Mouse (Mus musculus) hindbrain, embryonic 16.5 days (tissue): ENCODE measurements around the gene Slc39a8. TPM values are rescaled to one million over a fixed set of nuclear protein-coding genes. Genes with fewer than 3 reads are reported as not detected.

Experiments used
- ATAC-seq: fragments of 200-750 bp; cut with Nextera tagmentation; 2 replicates; pipeline ENCODE4 v1.8.0; 2017; ENCODE audit warnings: moderate TSS enrichment, moderate library complexity
- H3K27ac ChIP-seq: fragments of 300-500 bp; sonication (generic); 2 replicates; pipeline ENCODE4 v1.5.1; 2014; ENCODE audit warnings: low read depth, mild to moderate bottlenecking, control low read depth, low read length, moderate library complexity
- H3K27me3 ChIP-seq: fragments of 300-500 bp; sonication (generic); replicated peaks from 2 replicates; pipeline ENCODE4 v1.6.1; 2014; ENCODE audit warnings: low read length; ENCODE audit not compliant: control insufficient read depth, insufficient read depth
- H3K36me3 ChIP-seq: fragments of 300-500 bp; sonication (generic); 2 replicates; pipeline ENCODE4 v1.6.1; 2014; ENCODE audit warnings: mild to moderate bottlenecking, low read length, moderate library complexity, mixed read lengths; ENCODE audit not compliant: control insufficient read depth, insufficient read depth
- H3K4me1 ChIP-seq: fragments of 300-500 bp; sonication (generic); 2 replicates; pipeline ENCODE4 v1.6.1; 2014; ENCODE audit warnings: low read depth, low read length; ENCODE audit not compliant: control insufficient read depth, insufficient read depth
- H3K4me2 ChIP-seq: fragments of 300-500 bp; sonication (generic); 2 replicates; pipeline ENCODE4 v1.6.1; 2014; ENCODE audit warnings: mild to moderate bottlenecking, low read length, control low read depth, moderate library complexity
- H3K4me3 ChIP-seq: fragments of 300-500 bp; sonication (generic); 2 replicates; pipeline ENCODE4 v1.5.1; 2014; ENCODE audit warnings: mild to moderate bottlenecking, low read length, control low read depth, moderate library complexity
- H3K9ac ChIP-seq: fragments of 300-500 bp; sonication (generic); 2 replicates; pipeline ENCODE4 v1.6.1; 2014; ENCODE audit warnings: low read depth, mild to moderate bottlenecking, control low read depth, low read length, moderate library complexity
- H3K9me3 ChIP-seq: fragments of 300-500 bp; sonication (generic); 2 replicates; pipeline ENCODE4 v1.6.1; 2014; ENCODE audit warnings: mild to moderate bottlenecking, low read length, moderate library complexity; ENCODE audit not compliant: control insufficient read depth
- WGBS: fragments of 180-500 bp; shearing (Covaris S2); extraction: QIAGEN DNeasy Blood & Tissue Kit; methylation state at CpG from one replicate; pipeline ENCODE4 v1.1.7; 2014; 5-methylcytosine and 5-hydroxymethylcytosine counted together
- polyA plus RNA-seq: library from polyadenylated mRNA; unstranded; fragments of >200 nt; fragmentation: Nextera tagmentation; extraction: Ambion mirVana; gene quantifications from 2 replicates; pipeline ENCODE4 v1.2.1, GENCODE M21; 2015

Slc39a8 gene
- polyA plus RNA-seq, 1 experiment from 2014 or later: 11.2 TPM

DNA sequence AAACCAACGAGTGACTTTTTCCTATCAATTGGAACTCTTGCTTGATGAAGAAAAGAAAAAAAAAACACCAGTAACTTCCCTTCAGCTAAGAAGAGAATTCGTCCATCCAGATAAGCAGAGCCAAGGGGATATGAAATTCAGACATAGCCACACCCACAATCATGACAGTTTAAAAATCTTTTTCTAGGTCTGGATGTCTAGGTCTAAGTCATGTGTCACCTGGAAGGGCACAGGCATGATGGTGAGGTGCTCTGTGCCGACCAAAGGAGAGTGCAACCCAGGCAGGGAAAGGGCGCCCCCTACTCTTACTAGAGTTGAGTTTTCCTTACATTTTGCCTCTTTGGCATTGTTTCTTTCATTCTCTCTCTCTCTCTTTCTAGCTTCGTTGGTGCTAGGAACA, 18.1 kb downstream of the Slc39a8 start:
- 72% methylated on average over 5 of the region's 5 CpGs for WGBS
- Histone ChIP-seq H3K27me3 (no peaks in the 10 kb centered on the region), H3K9ac (no peak overlapping the region), H3K4me3 (no peak overlapping the region), H3K27ac (no peak overlapping the region), H3K4me2 (no peak overlapping the region), H3K4me1 (no peaks in the 10 kb centered on the region), H3K36me3 (no peaks in the 10 kb centered on the region), H3K9me3 (no peaks in the 10 kb centered on the region)
- ATAC-seq: no peak

DNA sequence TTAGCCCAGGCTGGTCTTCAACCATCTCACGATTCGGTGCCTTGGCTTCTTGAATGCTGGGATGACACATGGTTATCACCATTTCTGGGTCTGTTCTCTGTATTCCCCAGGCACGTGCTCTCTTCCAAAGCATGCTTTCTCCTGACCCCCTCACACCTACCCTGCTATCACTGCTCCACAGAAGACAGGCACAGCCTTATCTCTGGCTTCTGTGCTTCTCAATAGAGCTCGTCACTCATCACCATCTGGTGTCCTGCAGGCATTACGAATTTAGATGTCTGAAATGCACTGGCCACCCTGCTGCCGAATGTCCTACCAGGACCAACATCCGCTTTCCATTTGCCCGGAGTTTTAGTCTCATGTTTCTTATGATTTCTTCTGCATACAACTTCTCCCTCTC, 18.6 kb downstream of the Slc39a8 start:
- H3K4me1 ChIP-seq: no peaks in the 10 kb centered on the region
- no peaks in the 10 kb centered on the region for H3K9me3 ChIP-seq
- H3K4me3 ChIP-seq: no peak overlapping the region
- no peak overlapping the region for H3K9ac ChIP-seq
- ATAC-seq: no peak
- no peaks in the 10 kb centered on the region for H3K36me3 ChIP-seq
- H3K27me3 ChIP-seq: no peaks in the 10 kb centered on the region
- WGBS: 82% methylated on average over 8 of the region's 8 CpGs
- no peak overlapping the region for H3K27ac ChIP-seq
- H3K4me2 ChIP-seq: no peak overlapping the region

DNA sequence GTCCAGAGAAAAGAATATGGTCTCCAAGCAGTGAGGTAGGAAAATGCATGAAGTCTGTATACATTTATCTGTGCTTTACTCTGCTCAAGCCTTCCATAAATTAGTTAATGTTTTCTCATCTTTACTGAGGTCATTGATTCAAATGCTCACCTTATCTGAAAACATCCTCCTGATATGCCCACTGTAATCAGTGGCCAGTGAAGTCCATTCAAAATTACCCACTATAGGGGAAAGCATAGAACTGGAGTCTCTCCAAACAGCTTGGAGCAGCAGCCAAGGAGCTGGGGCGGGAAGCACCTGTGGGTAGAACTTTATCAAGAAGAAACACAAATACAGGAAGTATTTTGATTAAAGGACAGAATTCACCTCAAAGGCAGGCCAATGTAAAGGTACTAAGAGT, 19.8 kb downstream of the Slc39a8 start:
- Histone ChIP-seq H3K4me1 (no peaks in the 10 kb centered on the region), H3K27ac (no peak overlapping the region), H3K9me3 (no peaks in the 10 kb centered on the region), H3K9ac (no peak overlapping the region), H3K4me2 (no peak overlapping the region), H3K36me3 (no peaks in the 10 kb centered on the region), H3K27me3 (no peaks in the 10 kb centered on the region), H3K4me3 (no peak overlapping the region)
- 98% methylated on average over 1 of the region's 1 CpGs for WGBS
- ATAC-seq: no peak

DNA sequence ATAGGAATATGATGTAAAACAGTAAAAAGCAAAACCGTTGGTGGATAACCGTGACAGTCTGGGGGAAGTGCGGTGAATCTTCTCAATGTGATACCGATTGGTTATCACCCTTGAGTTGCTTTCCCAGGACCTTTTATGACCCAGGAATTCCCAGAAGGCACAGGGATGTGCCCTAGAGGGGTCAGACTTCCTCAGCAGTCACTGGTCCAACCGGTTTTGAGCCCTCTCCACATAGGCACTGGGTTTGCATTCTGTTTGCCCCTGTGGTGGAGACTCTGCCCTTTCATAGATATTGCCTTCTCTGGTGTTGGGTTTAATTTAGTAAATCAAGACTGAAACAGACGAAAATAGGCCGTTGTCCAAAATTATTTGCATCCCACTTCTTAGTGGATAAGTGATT, 20.8 kb downstream of the Slc39a8 start:
- ATAC-seq: no peak
- Histone ChIP-seq H3K36me3 (no peaks in the 10 kb centered on the region), H3K9ac (no peak overlapping the region), H3K9me3 (no peaks in the 10 kb centered on the region), H3K4me2 (no peak overlapping the region), H3K27me3 (no peaks in the 10 kb centered on the region), H3K4me3 (no peak overlapping the region), H3K27ac (no peak overlapping the region), H3K4me1 (no peaks in the 10 kb centered on the region)
- 71% methylated on average over 7 of the region's 7 CpGs for WGBS

DNA sequence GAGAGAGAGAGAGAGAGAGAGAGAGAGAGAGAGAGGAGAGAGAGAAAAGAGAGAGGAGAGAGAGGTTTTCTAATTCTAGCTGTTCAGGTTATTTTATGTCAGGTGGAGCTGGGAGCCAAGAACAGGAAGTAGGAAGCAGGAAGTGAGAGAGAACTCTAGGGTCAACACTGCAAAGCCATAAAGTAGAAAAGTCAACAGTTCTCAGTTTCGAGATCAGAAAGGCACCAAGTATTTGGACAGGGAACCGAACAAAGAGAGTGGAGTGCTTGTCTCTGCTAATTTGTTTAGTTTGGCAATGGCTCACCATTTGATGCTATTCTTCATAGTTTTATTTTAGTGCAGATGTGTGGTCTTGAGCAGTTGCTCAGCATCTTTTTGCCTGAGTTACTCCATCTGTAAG, 26.5 kb downstream of the Slc39a8 start:
- Histone ChIP-seq H3K9me3 (no peaks in the 10 kb centered on the region), H3K36me3 (no peaks in the 10 kb centered on the region), H3K4me2 (no peak overlapping the region), H3K4me1 (no peaks in the 10 kb centered on the region), H3K9ac (no peak overlapping the region), H3K27me3 (no peaks in the 10 kb centered on the region), H3K4me3 (no peak overlapping the region), H3K27ac (no peak overlapping the region)
- ATAC-seq: no peak
- 82% methylated on average over 2 of the region's 2 CpGs for WGBS

DNA sequence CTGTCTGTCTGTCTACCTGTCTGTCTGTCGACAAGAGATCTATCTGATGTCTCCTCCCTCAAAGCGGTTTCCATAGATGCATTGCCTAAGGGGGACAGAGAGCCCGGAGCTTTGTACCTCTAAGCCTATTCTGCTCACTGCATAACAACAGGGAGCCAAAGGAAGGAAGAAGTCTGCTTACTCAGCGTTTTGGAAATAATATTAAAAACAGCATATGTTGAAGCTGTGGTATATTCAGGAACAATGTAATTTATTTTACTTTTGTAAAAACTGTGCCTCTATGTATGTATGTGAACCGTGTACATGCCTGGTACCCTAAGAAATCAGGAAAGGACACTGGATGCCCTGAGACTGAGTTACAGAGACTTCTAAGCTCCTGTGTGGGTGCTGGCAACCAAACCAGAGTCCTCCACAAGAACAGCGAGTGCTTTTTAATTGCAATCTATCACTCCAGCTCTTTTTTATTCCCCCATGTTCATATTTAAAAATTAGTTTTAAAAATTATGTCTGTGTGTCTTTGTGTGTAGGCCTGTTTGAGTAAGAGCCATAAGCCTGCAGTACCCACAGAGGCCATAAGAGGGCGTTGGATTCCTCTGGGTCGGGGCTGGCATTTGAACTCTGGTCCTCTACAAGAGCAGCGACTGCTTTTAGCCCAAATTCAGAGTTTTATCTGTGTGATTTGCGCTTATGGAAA, 28.7 kb downstream of the Slc39a8 start:
- H3K9me3 ChIP-seq: no peaks in the 10 kb centered on the region
- ATAC-seq: no peak
- no peaks in the 10 kb centered on the region for H3K4me1 ChIP-seq
- no peaks in the 10 kb centered on the region for H3K36me3 ChIP-seq
- no peaks in the 10 kb centered on the region for H3K27me3 ChIP-seq
- H3K4me3 ChIP-seq: no peak overlapping the region
- no peak overlapping the region for H3K27ac ChIP-seq
- no peak overlapping the region for H3K9ac ChIP-seq
- no peak overlapping the region for H3K4me2 ChIP-seq
- 82% methylated on average over 10 of the region's 10 CpGs for WGBS

DNA sequence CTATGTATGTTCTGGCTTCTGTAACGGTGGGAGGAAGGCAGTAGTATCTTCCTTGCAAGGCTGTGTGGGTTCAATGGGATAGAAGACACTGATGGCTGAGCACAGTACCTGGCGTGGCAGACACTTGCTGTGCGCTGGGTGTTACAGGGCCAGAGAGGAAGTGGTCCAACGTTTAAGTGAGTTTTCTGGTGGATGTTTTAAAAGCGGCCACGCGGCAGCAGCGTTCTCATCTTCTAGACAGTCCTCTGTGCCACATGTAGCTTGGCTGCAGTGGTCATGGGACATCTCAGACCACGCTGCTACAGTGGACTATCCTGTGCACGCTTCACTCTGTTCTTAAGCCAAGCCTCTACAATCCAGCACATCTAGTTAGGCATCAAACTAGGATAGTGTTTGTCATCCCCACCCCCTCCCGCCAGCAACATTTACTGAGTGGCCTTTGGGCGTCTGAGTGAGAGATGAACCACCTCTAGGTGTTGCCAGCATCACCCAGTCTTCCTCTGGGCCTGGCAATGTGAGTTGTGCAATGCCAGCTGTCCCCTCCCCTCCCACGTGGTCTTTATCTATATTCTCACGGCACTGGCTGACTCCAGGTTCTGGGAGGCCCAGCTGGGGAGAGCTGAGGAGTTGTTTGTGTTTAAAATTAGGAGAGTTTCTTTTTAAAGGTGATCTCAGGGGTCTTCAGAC, 29.4 kb downstream of the Slc39a8 start:
- no peak overlapping the region for H3K4me3 ChIP-seq
- H3K4me1 ChIP-seq: no peaks in the 10 kb centered on the region
- no peak overlapping the region for H3K9ac ChIP-seq
- no peaks in the 10 kb centered on the region for H3K9me3 ChIP-seq
- 86% methylated on average over 14 of the region's 14 CpGs for WGBS
- H3K4me2 ChIP-seq: no peak overlapping the region
- H3K27me3 ChIP-seq: no peaks in the 10 kb centered on the region
- H3K36me3 ChIP-seq: no peaks in the 10 kb centered on the region
- no peak for ATAC-seq
- no peak overlapping the region for H3K27ac ChIP-seq

DNA sequence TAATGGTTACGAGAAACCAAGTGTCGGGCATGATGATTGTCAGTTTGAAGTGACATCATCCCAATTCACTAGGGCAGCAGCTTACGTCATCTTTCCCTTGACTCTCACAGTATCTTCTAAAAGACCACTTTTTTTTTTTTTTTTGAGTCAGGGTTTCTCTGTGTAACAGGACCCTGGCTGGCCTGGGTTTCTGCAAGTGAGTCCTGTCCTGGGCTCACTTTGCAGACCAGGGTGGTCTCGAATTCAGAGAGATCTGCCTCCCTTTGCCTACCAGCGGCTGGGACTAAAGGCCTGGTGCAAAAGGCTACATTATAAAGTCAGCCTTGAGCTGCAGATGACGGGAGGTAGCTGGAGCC, 29.9 kb downstream of the Slc39a8 start:
- Histone ChIP-seq H3K4me2 (no peak overlapping the region), H3K4me1 (no peaks in the 10 kb centered on the region), H3K4me3 (no peak overlapping the region), H3K36me3 (no peaks in the 10 kb centered on the region), H3K27ac (no peak overlapping the region), H3K27me3 (no peaks in the 10 kb centered on the region), H3K9ac (no peak overlapping the region), H3K9me3 (no peaks in the 10 kb centered on the region)
- 73% methylated on average over 6 of the region's 6 CpGs for WGBS
- ATAC-seq: no peak

DNA sequence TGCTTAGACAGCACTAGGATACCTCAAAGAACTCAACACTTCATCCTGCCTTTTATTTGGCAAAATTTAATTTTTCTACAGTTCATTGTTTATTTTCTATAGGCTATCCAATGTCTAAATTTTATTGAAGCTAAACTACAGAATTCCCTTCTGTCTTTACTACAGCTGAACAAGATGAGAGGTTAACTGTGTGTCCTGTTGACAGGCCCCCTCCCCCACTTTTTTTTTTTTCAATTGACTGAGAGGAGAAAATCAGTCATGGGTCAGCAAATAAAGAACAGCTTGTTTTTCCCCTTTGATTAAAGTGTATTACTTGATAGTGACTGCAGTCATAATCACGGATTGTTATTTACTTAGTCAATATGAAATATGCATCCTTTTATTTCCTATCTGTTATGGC, 31.2 kb downstream of the Slc39a8 start:
- Histone ChIP-seq H3K4me1 (no peaks in the 10 kb centered on the region), H3K4me2 (no peak overlapping the region), H3K9ac (no peak overlapping the region), H3K36me3 (no peaks in the 10 kb centered on the region), H3K4me3 (no peak overlapping the region), H3K9me3 (no peaks in the 10 kb centered on the region), H3K27me3 (no peaks in the 10 kb centered on the region), H3K27ac (no peak overlapping the region)
- ATAC-seq: no peak
- 23% methylated on average over 1 of the region's 1 CpGs for WGBS
